Mouse (Mus musculus) midbrain, postnatal 0 days (tissue): ENCODE measurements at regions not wholly inside any gene's neighbourhood (a gene's known extent, or its start where the extent isn't known, plus 50 kb on each side); places are given as distances from the start of the nearest gene placed in this dataset.

Source experiments
- ATAC-seq: fragments of 200-750 bp; cut with Nextera tagmentation; 2 replicates; pipeline ENCODE4 v1.8.0; 2017; ENCODE audit warnings: moderate number of reproducible peaks, mild to moderate bottlenecking, moderate TSS enrichment, moderate library complexity; ENCODE audit not compliant: low FRiP score
- DNase-seq: peaks from one replicate; pipeline ENCODE4 v3.0.0-alpha.2; 2015; ENCODE audit warnings: low spot score
- H3K27ac ChIP-seq: fragments of 300-500 bp; sonication (generic); 2 replicates; pipeline ENCODE4 v1.5.1; 2014; ENCODE audit warnings: low read depth, mild to moderate bottlenecking, low read length, mixed read lengths
- H3K27me3 ChIP-seq: fragments of 300-500 bp; sonication (generic); 2 replicates; pipeline ENCODE4 v1.6.1; 2014; ENCODE audit warnings: low read length, control low read depth, mixed read lengths; ENCODE audit not compliant: insufficient read depth
- H3K36me3 ChIP-seq: fragments of 300-500 bp; sonication (generic); 2 replicates; pipeline ENCODE4 v1.6.1; 2014; ENCODE audit warnings: low read length, control low read depth, mixed read lengths; ENCODE audit not compliant: insufficient read depth
- H3K4me1 ChIP-seq: fragments of 300-500 bp; sonication (generic); 2 replicates; pipeline ENCODE4 v1.6.1; 2014; ENCODE audit warnings: mild to moderate bottlenecking, control low read depth, antibody characterized with exemption, low read length, mixed read lengths; ENCODE audit not compliant: insufficient read depth
- H3K4me2 ChIP-seq: fragments of 300-500 bp; sonication (generic); 2 replicates; pipeline ENCODE4 v1.6.1; 2014; ENCODE audit warnings: low read depth, mild to moderate bottlenecking, low read length, mixed read lengths; ENCODE audit not compliant: poor library complexity, severe bottlenecking
- H3K4me3 ChIP-seq: fragments of 300-500 bp; sonication (generic); 2 replicates; pipeline ENCODE4 v1.5.1; 2014; ENCODE audit warnings: low read depth, mild to moderate bottlenecking, low read length, moderate library complexity
- H3K9ac ChIP-seq: fragments of 300-500 bp; sonication (generic); replicated peaks from 2 replicates; pipeline ENCODE4 v1.6.1; 2014; ENCODE audit warnings: mild to moderate bottlenecking, low read length, moderate library complexity, mixed read lengths; ENCODE audit not compliant: poor library complexity, severe bottlenecking
- H3K9me3 ChIP-seq: fragments of 300-500 bp; sonication (generic); 2 replicates; pipeline ENCODE4 v1.6.1; 2016; ENCODE audit warnings: low read length, control low read depth
- CTCF ChIP-seq: IDR thresholded peaks from 2 replicates; pipeline ENCODE4 v1.5.1; 2016; ENCODE audit warnings: antibody characterized with exemption, mild to moderate bottlenecking
- WGBS: fragments of 180-500 bp; shearing (Covaris S2); extraction: QIAGEN DNeasy Blood & Tissue Kit; methylation state at CpG from one replicate; pipeline ENCODE4 v1.1.7; 2014; 5-methylcytosine and 5-hydroxymethylcytosine counted together

DNA sequence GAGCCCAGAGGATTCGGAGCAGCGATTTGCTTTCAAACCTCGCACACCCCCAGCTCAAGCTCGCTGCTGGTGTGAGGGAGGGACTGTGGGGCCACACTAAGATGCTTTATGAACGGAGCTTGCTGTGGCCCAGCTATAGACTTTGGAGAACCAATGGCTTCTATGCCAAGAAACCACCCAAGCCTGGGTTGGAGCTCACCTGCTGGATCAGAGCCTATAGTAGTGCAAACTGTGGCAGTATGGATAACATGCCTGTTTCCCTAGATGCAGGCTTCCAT, 142.5 kb upstream of the A230072I06Rik start:
- Histone ChIP-seq H3K27ac (no peak overlapping the region), H3K4me3 (no peak overlapping the region), H3K36me3 (no peaks in the 10 kb centered on the region), H3K27me3 (peaks cover 28% of the 10 kb centered on the region), H3K9ac (no peak overlapping the region), H3K4me2 (no peak overlapping the region), H3K9me3 (no peaks in the 10 kb centered on the region), H3K4me1 (no peaks in the 10 kb centered on the region)
- WGBS: 31% methylated on average over 5 of the region's 5 CpGs
- no peak for TF ChIP-seq CTCF
- ATAC-seq (no peak), DNase-seq (no peak)

- Histone ChIP-seq H3K36me3 (no peaks in the 10 kb centered on the region), H3K4me2 (no peak overlapping the region), H3K27ac (no peak overlapping the region), H3K4me3 (no peak overlapping the region), H3K9me3 (no peaks in the 10 kb centered on the region), H3K4me1 (no peaks in the 10 kb centered on the region), H3K27me3 (peaks cover 24% of the 10 kb centered on the region), H3K9ac (no peak overlapping the region)
- no peak for DNase-seq
- no peak for ATAC-seq
- 30% methylated on average over 3 of the region's 3 CpGs for WGBS
- no peak for TF ChIP-seq CTCF
Observed at GRCm38 (mm10) chr8:12137496-12137895, 141.1 kb upstream of the A230072I06Rik start.

DNA sequence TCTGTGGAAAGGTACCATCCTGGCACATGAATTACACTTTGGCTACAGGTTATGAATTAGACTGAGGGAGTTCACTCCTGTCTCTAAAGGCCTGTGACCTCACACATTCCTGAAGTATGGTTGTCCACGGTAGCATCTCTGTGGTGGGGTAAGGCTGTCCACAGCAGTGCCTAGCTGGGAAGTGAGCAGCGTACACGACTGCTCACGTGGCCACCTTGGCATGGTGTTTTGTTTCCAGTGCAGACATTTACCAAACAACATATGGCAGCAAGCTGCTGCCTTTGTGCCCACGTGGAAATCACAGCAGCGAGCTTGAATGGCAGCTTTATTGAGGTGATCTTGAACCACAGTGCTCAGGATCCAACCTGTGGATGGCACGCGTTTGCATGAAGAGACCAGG, 140.7 kb upstream of the A230072I06Rik start:
- Histone ChIP-seq H3K4me2 (no peak overlapping the region), H3K27ac (no peak overlapping the region), H3K27me3 (peaks cover 24% of the 10 kb centered on the region), H3K4me3 (no peak overlapping the region), H3K9ac (no peak overlapping the region), H3K36me3 (no peaks in the 10 kb centered on the region), H3K9me3 (no peaks in the 10 kb centered on the region), H3K4me1 (no peaks in the 10 kb centered on the region)
- ATAC-seq (no peak; the same call in 1 of the 2 replicates), DNase-seq (peak; percentile 58)
- TF ChIP-seq CTCF: no peak
- 64% methylated on average over 8 of the region's 8 CpGs for WGBS

- no peak overlapping the region for H3K9ac ChIP-seq
- no peak overlapping the region for H3K27ac ChIP-seq
- no peaks in the 10 kb centered on the region for H3K9me3 ChIP-seq
- H3K4me3 ChIP-seq: no peak overlapping the region
- no peak overlapping the region for H3K4me2 ChIP-seq
- no peak for TF ChIP-seq CTCF
- ATAC-seq (no peak), DNase-seq (no peak)
- H3K27me3 ChIP-seq: no peaks in the 10 kb centered on the region
- H3K4me1 ChIP-seq: no peaks in the 10 kb centered on the region
- no peaks in the 10 kb centered on the region for H3K36me3 ChIP-seq
- 17% methylated on average over 7 of the region's 7 CpGs for WGBS
Observed at GRCm38 (mm10) chr8:12151679-12152078, 126.9 kb upstream of the A230072I06Rik start.

- H3K27me3 ChIP-seq: no peaks in the 10 kb centered on the region
- H3K4me2 ChIP-seq: no peak overlapping the region
- no peak for ATAC-seq
- no peaks in the 10 kb centered on the region for H3K4me1 ChIP-seq
- H3K9me3 ChIP-seq: no peaks in the 10 kb centered on the region
- H3K36me3 ChIP-seq: no peaks in the 10 kb centered on the region
- no peak for DNase-seq
- TF ChIP-seq CTCF: no peak
- H3K4me3 ChIP-seq: no peak overlapping the region
- WGBS: 73% methylated on average over 9 of the region's 9 CpGs
- no peak overlapping the region for H3K9ac ChIP-seq
- H3K27ac ChIP-seq: no peak overlapping the region
Observed at GRCm38 (mm10) chr8:12152825-12153224, 125.8 kb upstream of the A230072I06Rik start.

DNA sequence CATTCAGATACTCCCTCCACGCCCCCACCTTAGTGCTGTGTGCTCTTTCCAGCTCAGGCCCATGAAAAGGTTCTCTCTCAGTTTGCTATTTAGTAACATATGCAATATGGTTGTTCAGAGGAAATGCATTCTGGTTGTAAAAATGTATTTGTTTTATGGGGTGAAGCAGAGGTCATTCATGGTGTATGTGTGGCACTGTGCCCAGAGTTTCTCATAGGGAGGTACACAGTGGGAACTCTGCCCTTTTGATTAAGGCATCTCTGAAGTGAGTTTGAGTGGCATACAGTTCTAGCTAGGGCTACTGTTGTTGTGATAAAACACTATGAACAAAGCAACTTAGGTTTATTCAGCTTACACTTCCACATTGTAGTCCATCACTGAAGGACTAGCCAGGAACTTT, 121.7 kb upstream of the A230072I06Rik start:
- Histone ChIP-seq H3K36me3 (no peaks in the 10 kb centered on the region), H3K9ac (no peak overlapping the region), H3K27ac (no peak overlapping the region), H3K27me3 (peaks cover under 1% of the 10 kb centered on the region; the same call in 1 of the 2 replicates), H3K4me3 (no peak overlapping the region), H3K4me2 (no peak overlapping the region), H3K4me1 (no peaks in the 10 kb centered on the region), H3K9me3 (no peaks in the 10 kb centered on the region)
- 81% methylated on average over 1 of the region's 1 CpGs for WGBS
- no peak for DNase-seq
- TF ChIP-seq CTCF: no peak
- ATAC-seq: no peak

- no peak for ATAC-seq
- H3K4me2 ChIP-seq: no peak overlapping the region
- peaks cover 8% of the 10 kb centered on the region; the same call in 1 of the 2 replicates for H3K27me3 ChIP-seq
- no peak for TF ChIP-seq CTCF
- WGBS: 88% methylated on average over 9 of the region's 9 CpGs
- no peaks in the 10 kb centered on the region for H3K36me3 ChIP-seq
- DNase-seq: no peak
- no peak overlapping the region for H3K4me3 ChIP-seq
- no peaks in the 10 kb centered on the region for H3K9me3 ChIP-seq
- H3K9ac ChIP-seq: no peak overlapping the region
- H3K27ac ChIP-seq: no peak overlapping the region
- no peaks in the 10 kb centered on the region for H3K4me1 ChIP-seq
Observed at GRCm38 (mm10) chr8:12158188-12158587, 120.4 kb upstream of the A230072I06Rik start.
